Mouse (Mus musculus): Measurements from ENCODE around the gene Sash3. TPM values are rescaled to one million over a fixed set of nuclear protein-coding genes. Genes with fewer than 3 reads are reported as not detected.

The Sash3 gene
- polyA plus RNA-seq, 1 experiment from 2014 or later, result 2.6 TPM

- Histone ChIP-seq H3K27ac (ENCODE audit: low read depth) (no peak overlapping the region), H3K4me1 (ENCODE audit: insufficient read depth) (no peaks in the 10 kb centered on the region; the same call in 1 of the 2 replicates), H3K4me3 (ENCODE audit: low read depth, low read length) (no peak overlapping the region), H3K4me2 (no peak overlapping the region), H3K27me3 (ENCODE audit: insufficient read depth, low read length) (no peaks in the 10 kb centered on the region), H3K36me3 (ENCODE audit: insufficient read depth) (no peaks in the 10 kb centered on the region), H3K9ac (no peak overlapping the region), H3K9me3 (ENCODE audit: low read depth, low read length) (no peaks in the 10 kb centered on the region)
- TF ChIP-seq CTCF (IDR thresholded peaks at IDR 0.05; ENCODE audit: low read depth), result no peak
- ATAC-seq (ENCODE audit: insufficient read depth) (no peak), DNase-seq (no peak)
- WGBS, result 65% methylated on average over 6 of the region's 6 CpGs
Observed at GRCm38 (mm10) chrX:48141481-48141880, 4.8 kb upstream of the Sash3 start.

GRCm38 (mm10) chrX:48143415-48144335, 2.6 kb upstream of the Sash3 start:
- Histone ChIP-seq H3K9ac (no peak overlapping the region), H3K27me3 (ENCODE audit: insufficient read depth, low read length) (no peaks in the 10 kb centered on the region), H3K9me3 (ENCODE audit: low read depth, low read length) (no peaks in the 10 kb centered on the region), H3K4me3 (ENCODE audit: low read depth, low read length) (peak overlapping the region; percentile 19; the same call in 1 of the 2 replicates), H3K36me3 (ENCODE audit: insufficient read depth) (no peaks in the 10 kb centered on the region), H3K4me2 (peak overlapping the region; percentile 50), H3K27ac (ENCODE audit: low read depth) (no peak overlapping the region), H3K4me1 (ENCODE audit: insufficient read depth) (no peaks in the 10 kb centered on the region; the same call in 1 of the 2 replicates)
- no peak for TF ChIP-seq CTCF (IDR thresholded peaks at IDR 0.05; ENCODE audit: low read depth)
- DNase-seq, result peak; percentile 47
- 34% methylated on average over 25 of the region's 26 CpGs for WGBS
- ATAC-seq (ENCODE audit: insufficient read depth), result peak; percentile 59; the same call in 1 of the 2 replicates

DNA sequence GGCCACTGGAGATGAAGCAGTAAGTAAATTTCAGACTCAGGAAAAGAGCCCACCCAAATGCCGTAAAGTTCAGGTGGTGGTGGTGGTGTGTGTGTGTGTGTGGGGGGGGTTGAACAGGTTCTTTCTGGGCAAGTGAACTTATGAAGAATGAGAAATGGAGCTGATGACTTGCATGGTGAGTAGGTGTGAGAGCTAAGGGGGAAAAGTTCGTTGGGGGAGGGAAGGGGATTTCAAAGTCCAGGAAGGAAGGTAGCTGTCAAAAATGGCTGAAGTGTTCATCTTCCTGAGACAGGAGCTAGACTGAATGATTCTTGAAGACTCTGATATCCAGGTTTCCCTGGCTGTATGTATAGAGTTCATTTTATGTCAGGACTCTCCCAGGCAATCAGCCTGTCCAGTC, 990 bp downstream of the Sash3 start:
- H3K4me3 ChIP-seq (ENCODE audit: low read depth, low read length), result no peak overlapping the region
- H3K36me3 ChIP-seq (ENCODE audit: insufficient read depth), result no peaks in the 10 kb centered on the region
- ATAC-seq (ENCODE audit: insufficient read depth) (no peak), DNase-seq (no peak)
- H3K4me2 ChIP-seq, result no peak overlapping the region
- H3K9ac ChIP-seq, result no peak overlapping the region
- 66% methylated on average over 2 of the region's 2 CpGs for WGBS
- no peak overlapping the region for H3K27ac ChIP-seq (ENCODE audit: low read depth)
- H3K27me3 ChIP-seq (ENCODE audit: insufficient read depth, low read length), result no peaks in the 10 kb centered on the region
- H3K4me1 ChIP-seq (ENCODE audit: insufficient read depth), result no peaks in the 10 kb centered on the region
- no peak for TF ChIP-seq CTCF (IDR thresholded peaks at IDR 0.05; ENCODE audit: low read depth)
- H3K9me3 ChIP-seq (ENCODE audit: low read depth, low read length), result no peaks in the 10 kb centered on the region

- WGBS, result 79% methylated on average over 7 of the region's 7 CpGs
- no peaks in the 10 kb centered on the region for H3K36me3 ChIP-seq (ENCODE audit: insufficient read depth)
- H3K27ac ChIP-seq (ENCODE audit: low read depth), result no peak overlapping the region
- H3K4me2 ChIP-seq, result no peak overlapping the region
- H3K4me1 ChIP-seq (ENCODE audit: insufficient read depth), result no peaks in the 10 kb centered on the region
- no peak overlapping the region for H3K9ac ChIP-seq
- no peaks in the 10 kb centered on the region for H3K9me3 ChIP-seq (ENCODE audit: low read depth, low read length)
- DNase-seq (no peak), ATAC-seq (ENCODE audit: insufficient read depth) (no peak)
- no peak for TF ChIP-seq CTCF (IDR thresholded peaks at IDR 0.05; ENCODE audit: low read depth)
- H3K27me3 ChIP-seq (ENCODE audit: insufficient read depth, low read length), result no peaks in the 10 kb centered on the region
- H3K4me3 ChIP-seq (ENCODE audit: low read depth, low read length), result no peak overlapping the region
Observed at GRCm38 (mm10) chrX:48147741-48148186, 1.5 kb downstream of the Sash3 start.

DNA sequence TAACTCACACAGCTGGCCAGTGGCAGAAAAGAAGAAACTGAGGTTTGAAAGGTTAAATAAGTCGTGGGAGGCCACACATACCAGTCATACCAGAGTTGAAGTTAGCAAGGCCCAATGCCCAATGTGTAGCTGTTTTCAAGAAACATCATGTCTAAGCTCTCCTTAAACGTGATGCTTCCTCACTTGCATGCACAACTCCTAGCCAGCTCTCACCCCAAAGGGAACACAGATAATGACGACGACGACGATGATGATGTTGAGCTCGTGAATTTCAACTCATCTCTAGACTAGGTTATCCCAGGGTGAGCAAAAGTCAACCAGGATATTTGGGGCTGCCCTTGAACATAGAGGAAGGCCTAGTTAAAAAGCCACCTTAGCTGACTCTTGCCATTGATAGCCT, 5.9 kb downstream of the Sash3 start:
- no peak for ATAC-seq (ENCODE audit: insufficient read depth)
- Histone ChIP-seq H3K4me1 (ENCODE audit: insufficient read depth) (no peaks in the 10 kb centered on the region), H3K27ac (ENCODE audit: low read depth) (no peak overlapping the region), H3K4me2 (no peak overlapping the region), H3K9ac (no peak overlapping the region), H3K27me3 (ENCODE audit: insufficient read depth, low read length) (no peaks in the 10 kb centered on the region), H3K9me3 (ENCODE audit: low read depth, low read length) (no peaks in the 10 kb centered on the region), H3K4me3 (ENCODE audit: low read depth, low read length) (no peak overlapping the region), H3K36me3 (ENCODE audit: insufficient read depth) (no peaks in the 10 kb centered on the region)
- WGBS, result 74% methylated on average over 7 of the region's 7 CpGs
- no peak for TF ChIP-seq CTCF (IDR thresholded peaks at IDR 0.05; ENCODE audit: low read depth)
- DNase-seq, result no peak

DNA sequence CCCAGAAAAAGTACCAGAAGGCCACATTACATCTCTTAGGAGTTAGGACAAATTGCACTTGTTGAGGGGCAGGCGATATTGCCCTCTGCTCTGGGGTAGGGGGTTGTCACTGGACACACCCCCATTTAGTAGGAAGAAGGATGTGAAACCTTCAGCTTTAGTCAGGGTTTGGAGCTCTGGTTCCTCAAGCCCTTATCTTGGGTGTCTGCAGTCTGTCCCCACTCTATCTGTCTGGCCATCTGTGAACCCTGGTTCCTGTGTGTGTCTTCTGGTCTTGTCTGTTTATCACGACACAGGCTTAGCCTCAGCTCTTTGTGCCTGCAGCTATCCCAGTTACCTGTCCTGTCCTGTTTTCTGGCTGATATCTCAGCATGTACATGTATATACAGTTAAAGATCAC, 7.2 kb downstream of the Sash3 start:
- no peaks in the 10 kb centered on the region for H3K27me3 ChIP-seq (ENCODE audit: insufficient read depth, low read length)
- H3K9ac ChIP-seq, result no peak overlapping the region
- no peak for DNase-seq
- H3K4me1 ChIP-seq (ENCODE audit: insufficient read depth), result no peaks in the 10 kb centered on the region
- no peak for ATAC-seq (ENCODE audit: insufficient read depth)
- H3K4me2 ChIP-seq, result no peak overlapping the region
- TF ChIP-seq CTCF (IDR thresholded peaks at IDR 0.05; ENCODE audit: low read depth), result no peak
- no peaks in the 10 kb centered on the region for H3K9me3 ChIP-seq (ENCODE audit: low read depth, low read length)
- no peak overlapping the region for H3K4me3 ChIP-seq (ENCODE audit: low read depth, low read length)
- 64% methylated on average over 2 of the region's 2 CpGs for WGBS
- no peak overlapping the region for H3K27ac ChIP-seq (ENCODE audit: low read depth)
- no peaks in the 10 kb centered on the region for H3K36me3 ChIP-seq (ENCODE audit: insufficient read depth)

DNA sequence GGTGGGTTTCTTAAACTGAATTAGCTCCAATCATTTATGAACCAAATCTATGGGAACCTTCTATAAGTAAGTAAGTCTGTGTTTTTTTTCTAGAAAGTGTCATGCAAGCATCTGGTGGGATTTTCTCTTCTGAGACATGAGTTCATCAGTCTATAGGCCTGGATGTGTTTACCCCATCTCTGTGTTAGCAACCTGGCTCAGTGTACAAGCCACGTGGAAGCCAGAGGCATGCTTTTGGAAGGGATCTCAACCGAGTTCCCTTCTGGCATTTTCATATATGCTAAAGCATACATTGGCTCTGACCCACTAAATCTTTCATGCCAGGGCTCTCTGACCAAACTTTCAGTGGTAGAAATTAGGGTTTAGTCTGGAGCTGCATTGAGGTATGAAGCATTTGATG, 7.7 kb downstream of the Sash3 start:
- 59% methylated on average over 2 of the region's 2 CpGs for WGBS
- no peaks in the 10 kb centered on the region for H3K27me3 ChIP-seq (ENCODE audit: insufficient read depth, low read length)
- H3K4me2 ChIP-seq, result no peak overlapping the region
- no peak overlapping the region for H3K27ac ChIP-seq (ENCODE audit: low read depth)
- ATAC-seq (ENCODE audit: insufficient read depth), result no peak
- H3K4me3 ChIP-seq (ENCODE audit: low read depth, low read length), result no peak overlapping the region
- H3K9ac ChIP-seq, result no peak overlapping the region
- DNase-seq, result no peak
- no peaks in the 10 kb centered on the region for H3K9me3 ChIP-seq (ENCODE audit: low read depth, low read length)
- TF ChIP-seq CTCF (IDR thresholded peaks at IDR 0.05; ENCODE audit: low read depth), result no peak
- no peaks in the 10 kb centered on the region for H3K36me3 ChIP-seq (ENCODE audit: insufficient read depth)
- H3K4me1 ChIP-seq (ENCODE audit: insufficient read depth), result no peaks in the 10 kb centered on the region

Data from lung, embryonic 14.5 days (tissue).